Mouse (Mus musculus): ENCODE measurements around the gene Hsd11b2. TPM values are rescaled to one million over a fixed set of nuclear protein-coding genes. Genes with fewer than 3 reads are reported as not detected.
A peak's percentile ranks its signal among the peaks of the same experiment; 100 is the strongest.

Gene Hsd11b2
- polyA plus RNA-seq, 1 experiment from 2014 or later = 12.6 TPM

DNA sequence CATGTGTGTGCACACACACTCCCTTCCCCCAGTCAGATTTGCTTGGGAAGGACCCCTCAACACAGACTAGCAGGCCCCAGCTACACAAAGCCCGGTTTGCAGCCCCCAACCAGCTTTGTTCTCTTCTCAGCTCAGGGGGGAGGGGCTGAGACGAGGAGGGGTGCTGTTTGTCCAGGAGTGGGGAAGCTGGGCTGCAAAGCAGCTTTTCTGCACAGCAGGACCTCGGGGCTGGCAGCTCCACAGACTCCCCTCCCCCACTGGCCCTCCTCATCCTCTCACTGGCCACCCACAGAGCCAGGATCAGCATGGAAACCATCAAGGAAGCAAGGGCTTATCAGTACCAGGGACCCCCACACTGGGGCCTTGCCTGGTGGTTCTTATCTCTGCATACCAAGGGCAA, 2.5 kb downstream of the Hsd11b2 start:
- peaks cover 9% of the 10 kb centered on the region for H3K4me1 ChIP-seq (ENCODE audit: control insufficient read depth, insufficient read depth, low read length)
- no peak for ATAC-seq (replicated peaks; ENCODE audit: insufficient number of reproducible peaks, low FRiP score, low TSS enrichment, low read depth)
- H3K9ac ChIP-seq (replicated peaks; ENCODE audit: low read length) = peak overlapping the region; percentile 54

DNA sequence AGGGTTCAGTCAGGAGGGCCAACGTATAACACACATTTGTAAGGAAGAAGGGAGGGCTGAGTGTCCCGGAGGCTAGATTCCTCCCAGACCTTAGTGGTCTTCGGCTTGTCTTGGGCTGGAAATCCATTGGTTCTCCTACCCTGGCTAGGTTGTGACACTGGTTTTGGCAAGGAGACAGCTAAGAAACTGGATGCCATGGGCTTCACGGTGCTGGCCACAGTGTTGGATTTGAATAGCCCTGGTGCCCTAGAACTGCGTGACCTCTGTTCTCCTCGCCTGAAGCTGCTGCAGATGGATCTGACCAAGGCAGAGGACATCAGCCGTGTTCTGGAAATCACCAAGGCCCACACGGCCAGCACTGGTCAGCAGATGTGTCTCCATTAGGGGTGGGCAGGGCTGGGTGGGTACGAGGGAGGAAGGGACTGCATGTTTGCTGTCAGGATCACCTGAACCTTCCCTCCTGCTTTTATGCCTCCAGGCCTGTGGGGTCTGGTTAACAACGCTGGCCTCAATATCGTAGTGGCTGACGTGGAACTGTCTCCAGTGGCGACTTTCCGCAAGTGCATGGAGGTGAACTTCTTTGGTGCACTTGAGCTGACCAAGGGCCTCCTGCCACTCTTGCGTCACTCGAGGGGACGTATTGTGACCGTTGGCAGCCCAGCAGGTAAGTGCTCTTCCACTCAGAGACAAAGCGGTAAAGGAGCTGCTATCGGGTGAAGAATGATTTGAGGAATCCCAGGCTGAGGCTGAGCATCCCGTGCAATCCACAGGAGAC, 3.6 kb downstream of the Hsd11b2 start:
- no peak overlapping the region for H3K4me3 ChIP-seq (ENCODE audit: low read depth, low read length)
- DNase-seq (ENCODE audit: low spot score) (no peak), ATAC-seq (replicated peaks; ENCODE audit: insufficient number of reproducible peaks, low FRiP score, low TSS enrichment, low read depth) (no peak)
- H3K9ac ChIP-seq (replicated peaks; ENCODE audit: low read length) = no peak overlapping the region
- peaks cover 7% of the 10 kb centered on the region for H3K4me1 ChIP-seq (ENCODE audit: control insufficient read depth, insufficient read depth, low read length)
- no peaks in the 10 kb centered on the region for H3K36me3 ChIP-seq (replicated peaks; ENCODE audit: control insufficient read depth, insufficient read depth, low read depth, low read length)
- no peaks in the 10 kb centered on the region for H3K9me3 ChIP-seq (replicated peaks; ENCODE audit: control insufficient read depth, low read length)
- no peaks in the 10 kb centered on the region for H3K27me3 ChIP-seq (ENCODE audit: control insufficient read depth, insufficient read depth, low read length)
- 83% methylated on average over 21 of the region's 21 CpGs for WGBS
- H3K4me2 ChIP-seq (ENCODE audit: low read depth, low read length) = no peak overlapping the region
- H3K27ac ChIP-seq (replicated peaks; ENCODE audit: low read depth, low read length) = no peak overlapping the region

More for the DNA sequence above, 2.5 kb downstream of the Hsd11b2 start:
- H3K27me3 ChIP-seq (ENCODE audit: control insufficient read depth, insufficient read depth, low read length) = no peaks in the 10 kb centered on the region
- H3K36me3 ChIP-seq (replicated peaks; ENCODE audit: control insufficient read depth, insufficient read depth, low read depth, low read length) = no peaks in the 10 kb centered on the region
- H3K27ac ChIP-seq (replicated peaks; ENCODE audit: low read depth, low read length) = peak overlapping the region; percentile 70; the same call in 1 of the 2 replicates
- DNase-seq (ENCODE audit: low spot score) = peak; percentile 49
- H3K4me2 ChIP-seq (ENCODE audit: low read depth, low read length) = no peak overlapping the region
- 4% methylated on average over 3 of the region's 3 CpGs for WGBS
- no peak overlapping the region for H3K4me3 ChIP-seq (ENCODE audit: low read depth, low read length)
- H3K9me3 ChIP-seq (replicated peaks; ENCODE audit: control insufficient read depth, low read length) = no peaks in the 10 kb centered on the region

DNA sequence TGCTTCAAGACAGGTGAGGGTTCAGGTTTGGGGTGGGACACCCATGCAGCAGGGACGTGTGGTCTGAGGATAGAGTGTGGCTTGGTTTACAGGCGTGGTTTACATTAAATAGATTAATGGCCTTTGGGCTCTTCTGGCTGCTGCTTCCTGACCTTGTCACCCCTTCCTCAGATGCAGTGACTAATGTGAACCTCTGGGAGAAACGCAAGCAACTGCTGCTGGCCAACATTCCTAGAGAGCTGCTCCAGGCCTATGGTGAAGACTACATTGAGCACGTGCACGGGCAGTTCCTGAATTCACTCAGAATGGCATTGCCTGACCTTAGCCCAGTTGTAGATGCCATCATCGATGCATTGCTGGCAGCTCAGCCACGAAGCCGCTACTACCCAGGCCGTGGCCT, 4.3 kb downstream of the Hsd11b2 start:
- H3K9me3 ChIP-seq (replicated peaks; ENCODE audit: control insufficient read depth, low read length) = no peaks in the 10 kb centered on the region
- H3K36me3 ChIP-seq (replicated peaks; ENCODE audit: control insufficient read depth, insufficient read depth, low read depth, low read length) = no peaks in the 10 kb centered on the region
- no peak overlapping the region for H3K9ac ChIP-seq (replicated peaks; ENCODE audit: low read length)
- peaks cover 7% of the 10 kb centered on the region for H3K4me1 ChIP-seq (ENCODE audit: control insufficient read depth, insufficient read depth, low read length)
- ATAC-seq (replicated peaks; ENCODE audit: insufficient number of reproducible peaks, low FRiP score, low TSS enrichment, low read depth) (no peak), DNase-seq (ENCODE audit: low spot score) (no peak)
- H3K27me3 ChIP-seq (ENCODE audit: control insufficient read depth, insufficient read depth, low read length) = no peaks in the 10 kb centered on the region
- 71% methylated on average over 9 of the region's 9 CpGs for WGBS
- H3K27ac ChIP-seq (replicated peaks; ENCODE audit: low read depth, low read length) = no peak overlapping the region; the same call in 1 of the 2 replicates
- H3K4me3 ChIP-seq (ENCODE audit: low read depth, low read length) = no peak overlapping the region
- H3K4me2 ChIP-seq (ENCODE audit: low read depth, low read length) = no peak overlapping the region

DNA sequence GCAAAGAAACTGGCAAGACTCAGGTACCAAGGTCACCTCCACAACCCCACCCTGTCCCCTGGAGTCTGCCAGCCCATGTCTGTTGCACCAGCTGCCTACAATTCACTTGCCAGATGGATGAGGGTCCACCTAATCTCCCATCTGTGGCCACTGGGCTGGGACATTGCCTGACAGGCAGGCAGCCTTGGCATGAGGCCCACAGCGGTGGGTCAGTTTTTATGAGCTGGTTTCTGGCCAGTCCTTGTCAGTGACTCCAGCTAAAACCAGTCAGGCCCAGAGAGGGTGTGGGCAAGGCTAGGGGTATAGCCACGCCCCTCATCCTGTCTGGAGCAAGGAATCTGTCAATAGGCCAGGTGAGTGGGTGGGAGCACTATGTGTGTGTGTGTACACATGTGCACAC, 8.6 kb downstream of the Hsd11b2 start:
- H3K27ac ChIP-seq (replicated peaks; ENCODE audit: low read depth, low read length) = no peak overlapping the region
- H3K36me3 ChIP-seq (replicated peaks; ENCODE audit: control insufficient read depth, insufficient read depth, low read depth, low read length) = no peaks in the 10 kb centered on the region
- H3K9ac ChIP-seq (replicated peaks; ENCODE audit: low read length) = no peak overlapping the region
- H3K4me2 ChIP-seq (ENCODE audit: low read depth, low read length) = no peak overlapping the region
- no peaks in the 10 kb centered on the region for H3K27me3 ChIP-seq (ENCODE audit: control insufficient read depth, insufficient read depth, low read length)
- no peak overlapping the region for H3K4me3 ChIP-seq (ENCODE audit: low read depth, low read length)
- DNase-seq (ENCODE audit: low spot score) (no peak), ATAC-seq (replicated peaks; ENCODE audit: insufficient number of reproducible peaks, low FRiP score, low TSS enrichment, low read depth) (no peak)
- H3K4me1 ChIP-seq (ENCODE audit: control insufficient read depth, insufficient read depth, low read length) = no peaks in the 10 kb centered on the region
- no peaks in the 10 kb centered on the region for H3K9me3 ChIP-seq (replicated peaks; ENCODE audit: control insufficient read depth, low read length)
- WGBS = 90% methylated on average over 2 of the region's 2 CpGs

DNA sequence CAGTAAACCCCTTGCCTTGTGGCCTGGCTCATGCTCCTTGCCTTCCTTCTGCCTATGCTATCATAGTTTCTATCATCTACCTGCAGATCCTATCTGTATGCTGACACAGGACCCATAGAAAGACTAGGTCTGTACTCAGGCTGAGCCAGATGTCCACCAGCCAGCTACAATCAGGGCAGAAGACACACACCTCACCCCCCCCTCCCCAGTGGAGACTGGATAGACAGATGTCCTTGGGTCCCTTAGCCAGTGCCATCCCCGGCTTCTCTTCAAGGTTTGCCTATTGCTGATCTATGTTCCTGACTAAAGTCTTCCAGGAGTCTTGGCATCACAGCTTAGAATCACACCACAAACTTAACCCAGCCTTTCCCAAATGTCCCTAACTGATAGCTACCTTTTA, 9.7 kb downstream of the Hsd11b2 start:
- Histone ChIP-seq H3K9me3 (replicated peaks; ENCODE audit: control insufficient read depth, low read length) (no peaks in the 10 kb centered on the region), H3K4me1 (ENCODE audit: control insufficient read depth, insufficient read depth, low read length) (no peaks in the 10 kb centered on the region), H3K27ac (replicated peaks; ENCODE audit: low read depth, low read length) (no peak overlapping the region), H3K9ac (replicated peaks; ENCODE audit: low read length) (no peak overlapping the region), H3K36me3 (replicated peaks; ENCODE audit: control insufficient read depth, insufficient read depth, low read depth, low read length) (no peaks in the 10 kb centered on the region), H3K4me3 (ENCODE audit: low read depth, low read length) (no peak overlapping the region), H3K27me3 (ENCODE audit: control insufficient read depth, insufficient read depth, low read length) (no peaks in the 10 kb centered on the region), H3K4me2 (ENCODE audit: low read depth, low read length) (no peak overlapping the region)
- ATAC-seq (replicated peaks; ENCODE audit: insufficient number of reproducible peaks, low FRiP score, low TSS enrichment, low read depth) (no peak), DNase-seq (ENCODE audit: low spot score) (no peak)
- 93% methylated on average over 1 of the region's 1 CpGs for WGBS

DNA sequence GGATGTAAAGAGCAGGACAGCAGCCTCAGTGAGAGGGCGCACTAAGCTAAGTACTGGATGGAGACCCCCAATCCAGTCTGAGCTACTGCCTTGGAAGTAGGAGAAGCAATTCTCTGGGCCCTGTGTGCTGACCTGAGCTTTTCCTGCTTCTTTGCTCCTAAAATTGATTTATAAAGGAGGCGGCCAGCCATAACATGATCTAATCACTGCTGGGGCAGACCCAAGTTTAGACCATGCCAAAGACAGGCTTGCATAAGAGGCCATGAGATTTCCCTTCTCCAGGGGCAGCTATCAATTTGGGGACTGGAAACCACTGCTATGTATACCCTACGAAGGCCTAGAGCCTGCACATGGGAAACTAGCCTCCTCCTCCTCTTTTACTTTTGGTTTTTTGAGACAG, 10.7 kb downstream of the Hsd11b2 start:
- DNase-seq (ENCODE audit: low spot score) = no peak
- Histone ChIP-seq H3K9me3 (replicated peaks; ENCODE audit: control insufficient read depth, low read length) (no peaks in the 10 kb centered on the region), H3K4me1 (ENCODE audit: control insufficient read depth, insufficient read depth, low read length) (peaks cover 3% of the 10 kb centered on the region; the same call in 1 of the 2 replicates), H3K27ac (replicated peaks; ENCODE audit: low read depth, low read length) (no peak overlapping the region), H3K27me3 (ENCODE audit: control insufficient read depth, insufficient read depth, low read length) (no peaks in the 10 kb centered on the region), H3K36me3 (replicated peaks; ENCODE audit: control insufficient read depth, insufficient read depth, low read depth, low read length) (no peaks in the 10 kb centered on the region), H3K4me3 (ENCODE audit: low read depth, low read length) (no peak overlapping the region), H3K4me2 (ENCODE audit: low read depth, low read length) (no peak overlapping the region), H3K9ac (replicated peaks; ENCODE audit: low read length) (no peak overlapping the region)
- 91% methylated on average over 3 of the region's 3 CpGs for WGBS
- no peak for ATAC-seq (replicated peaks; ENCODE audit: insufficient number of reproducible peaks, low FRiP score, low TSS enrichment, low read depth)

DNA sequence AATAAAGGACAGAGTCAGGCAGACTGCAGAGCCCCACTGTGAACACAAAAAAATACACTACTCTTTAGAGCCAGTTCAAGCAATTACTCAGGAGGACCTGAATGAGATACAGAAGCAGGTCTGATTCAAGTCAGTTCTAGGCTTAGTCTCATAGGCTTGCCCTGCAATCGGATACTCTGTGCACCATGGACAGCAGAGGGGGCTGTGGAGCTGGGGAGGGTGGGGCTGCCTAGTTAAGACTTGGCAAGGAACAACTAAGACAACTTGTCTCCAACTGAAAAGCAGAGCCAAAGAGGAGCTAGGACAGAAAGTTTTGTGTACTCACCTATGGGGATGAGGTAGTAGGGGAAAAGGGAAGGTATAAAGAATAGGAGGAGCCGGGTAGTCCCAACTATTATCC, 13.2 kb downstream of the Hsd11b2 start:
- Histone ChIP-seq H3K4me2 (ENCODE audit: low read depth, low read length) (no peak overlapping the region), H3K27me3 (ENCODE audit: control insufficient read depth, insufficient read depth, low read length) (no peaks in the 10 kb centered on the region), H3K9me3 (replicated peaks; ENCODE audit: control insufficient read depth, low read length) (no peaks in the 10 kb centered on the region), H3K4me3 (ENCODE audit: low read depth, low read length) (no peak overlapping the region), H3K4me1 (ENCODE audit: control insufficient read depth, insufficient read depth, low read length) (peaks cover 3% of the 10 kb centered on the region; the same call in 1 of the 2 replicates), H3K27ac (replicated peaks; ENCODE audit: low read depth, low read length) (no peak overlapping the region), H3K36me3 (replicated peaks; ENCODE audit: control insufficient read depth, insufficient read depth, low read depth, low read length) (no peaks in the 10 kb centered on the region), H3K9ac (replicated peaks; ENCODE audit: low read length) (no peak overlapping the region)
- DNase-seq (ENCODE audit: low spot score) (no peak), ATAC-seq (replicated peaks; ENCODE audit: insufficient number of reproducible peaks, low FRiP score, low TSS enrichment, low read depth) (no peak)
- 64% methylated on average over 2 of the region's 2 CpGs for WGBS

DNA sequence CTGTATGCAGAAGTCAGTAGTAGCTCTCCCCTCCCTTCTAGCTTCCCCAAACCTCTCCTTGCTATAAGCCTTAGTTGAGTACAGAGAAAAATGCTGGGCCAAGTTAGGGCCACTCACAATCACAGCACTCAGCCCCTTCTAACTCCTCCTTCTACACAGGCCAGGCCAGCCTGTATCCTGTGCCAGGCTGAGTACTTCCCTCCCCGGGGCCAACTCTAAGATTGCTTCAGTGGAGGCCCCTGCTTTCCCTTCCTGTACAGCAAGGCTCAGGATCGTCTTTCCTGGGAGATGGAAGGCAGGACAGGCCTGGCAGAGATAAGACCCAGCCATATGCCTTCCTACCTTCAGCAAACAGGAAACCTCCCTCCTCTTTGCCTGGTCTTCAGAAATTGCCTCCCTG, 14.9 kb downstream of the Hsd11b2 start:
- no peaks in the 10 kb centered on the region for H3K36me3 ChIP-seq (replicated peaks; ENCODE audit: control insufficient read depth, insufficient read depth, low read depth, low read length)
- WGBS = 20% methylated on average over 2 of the region's 2 CpGs

More for the DNA sequence above, 14.9 kb downstream of the Hsd11b2 start:
- Histone ChIP-seq H3K4me3 (ENCODE audit: low read depth, low read length) (no peak overlapping the region), H3K27ac (replicated peaks; ENCODE audit: low read depth, low read length) (no peak overlapping the region), H3K27me3 (ENCODE audit: control insufficient read depth, insufficient read depth, low read length) (no peaks in the 10 kb centered on the region), H3K4me2 (ENCODE audit: low read depth, low read length) (no peak overlapping the region), H3K9ac (replicated peaks; ENCODE audit: low read length) (no peak overlapping the region), H3K9me3 (replicated peaks; ENCODE audit: control insufficient read depth, low read length) (no peaks in the 10 kb centered on the region), H3K4me1 (ENCODE audit: control insufficient read depth, insufficient read depth, low read length) (peaks cover 3% of the 10 kb centered on the region; the same call in 1 of the 2 replicates)
- ATAC-seq (replicated peaks; ENCODE audit: insufficient number of reproducible peaks, low FRiP score, low TSS enrichment, low read depth) (no peak), DNase-seq (ENCODE audit: low spot score) (no peak)

Measured in embryonic facial prominence, embryonic 11.5 days (tissue).